Mouse (Mus musculus): Measurements from ENCODE around the gene 1810010D01Rik. TPM values are rescaled to one million over a fixed set of nuclear protein-coding genes. Genes with fewer than 3 reads are reported as not detected.
A peak's percentile ranks its signal among the peaks of the same experiment; 100 is the strongest.

1810010D01Rik gene
- polyA plus RNA-seq, 1 experiment = 0.42 TPM

GRCm38 (mm10) chr7:145199711-145200110 lies 8.2 kb downstream of the 1810010D01Rik start:
- no peak for DNase-seq
- Histone ChIP-seq H3K27ac (ENCODE audit: insufficient read depth, low read depth, low read length) (no peak overlapping the region), H3K27me3 (replicated peaks; ENCODE audit: control insufficient read depth, insufficient read depth, low read length) (no peaks in the 10 kb centered on the region), H3K36me3 (ENCODE audit: control insufficient read depth, insufficient read depth, low read length) (no peaks in the 10 kb centered on the region), H3K4me3 (ENCODE audit: insufficient read depth, low read depth, low read length) (no peak overlapping the region), H3K4me1 (ENCODE audit: control insufficient read depth, insufficient read depth, low read length) (no peaks in the 10 kb centered on the region)
- TF ChIP-seq CTCF (conservative IDR thresholded peaks at IDR 0.05; ENCODE audit: insufficient read depth, insufficient read length, low read depth, low read length) (no peak), POLR2A (IDR thresholded peaks at IDR 0.05; ENCODE audit: low read depth, low read length) (no peak)
- 58% methylated on average over 2 of the region's 2 CpGs for WGBS

- WGBS = 77% methylated on average over 4 of the region's 4 CpGs
Observed at GRCm38 (mm10) chr7:145198223-145198714, 9.7 kb downstream of the 1810010D01Rik start.

GRCm38 (mm10) chr7:145197711-145198110 lies 10.2 kb downstream of the 1810010D01Rik start:
- Histone ChIP-seq H3K27me3 (replicated peaks; ENCODE audit: control insufficient read depth, insufficient read depth, low read length) (no peaks in the 10 kb centered on the region), H3K4me1 (ENCODE audit: control insufficient read depth, insufficient read depth, low read length) (0 out of 2 replicates have a peak, but pooled peaks cover 3% of the 10 kb centered on the region), H3K27ac (ENCODE audit: insufficient read depth, low read depth, low read length) (no peak overlapping the region), H3K4me3 (ENCODE audit: insufficient read depth, low read depth, low read length) (no peak overlapping the region), H3K36me3 (ENCODE audit: control insufficient read depth, insufficient read depth, low read length) (no peaks in the 10 kb centered on the region)
- DNase-seq = no peak
- TF ChIP-seq POLR2A (IDR thresholded peaks at IDR 0.05; ENCODE audit: low read depth, low read length) (no peak), CTCF (conservative IDR thresholded peaks at IDR 0.05; ENCODE audit: insufficient read depth, insufficient read length, low read depth, low read length) (no peak)
- 81% methylated on average over 3 of the region's 3 CpGs for WGBS

More at GRCm38 (mm10) chr7:145198223-145198714, 9.7 kb downstream of the 1810010D01Rik start:
- no peak overlapping the region for H3K4me3 ChIP-seq (ENCODE audit: insufficient read depth, low read depth, low read length)
- no peak overlapping the region for H3K27ac ChIP-seq (ENCODE audit: insufficient read depth, low read depth, low read length)
- H3K27me3 ChIP-seq (replicated peaks; ENCODE audit: control insufficient read depth, insufficient read depth, low read length) = no peaks in the 10 kb centered on the region
- 0 out of 2 replicates have a peak, but pooled peaks cover 3% of the 10 kb centered on the region for H3K4me1 ChIP-seq (ENCODE audit: control insufficient read depth, insufficient read depth, low read length)
- no peaks in the 10 kb centered on the region for H3K36me3 ChIP-seq (ENCODE audit: control insufficient read depth, insufficient read depth, low read length)
- TF ChIP-seq POLR2A (IDR thresholded peaks at IDR 0.05; ENCODE audit: low read depth, low read length) (no peak), CTCF (conservative IDR thresholded peaks at IDR 0.05; ENCODE audit: insufficient read depth, insufficient read length, low read depth, low read length) (no peak)
- peak; percentile 29 for DNase-seq

GRCm38 (mm10) chr7:145197042-145197441 lies 10.9 kb downstream of the 1810010D01Rik start:
- 84% methylated on average over 3 of the region's 3 CpGs for WGBS
- DNase-seq = no peak
- TF ChIP-seq CTCF (conservative IDR thresholded peaks at IDR 0.05; ENCODE audit: insufficient read depth, insufficient read length, low read depth, low read length) (no peak), POLR2A (IDR thresholded peaks at IDR 0.05; ENCODE audit: low read depth, low read length) (no peak)

GRCm38 (mm10) chr7:145196340-145196739 lies 11.6 kb downstream of the 1810010D01Rik start:
- WGBS = 95% methylated on average over 6 of the region's 6 CpGs
- Histone ChIP-seq H3K36me3 (ENCODE audit: control insufficient read depth, insufficient read depth, low read length) (no peaks in the 10 kb centered on the region), H3K27me3 (replicated peaks; ENCODE audit: control insufficient read depth, insufficient read depth, low read length) (no peaks in the 10 kb centered on the region), H3K4me1 (ENCODE audit: control insufficient read depth, insufficient read depth, low read length) (0 out of 2 replicates have a peak, but pooled peaks cover 3% of the 10 kb centered on the region), H3K4me3 (ENCODE audit: insufficient read depth, low read depth, low read length) (no peak overlapping the region), H3K27ac (ENCODE audit: insufficient read depth, low read depth, low read length) (no peak overlapping the region)
- no peak for TF ChIP-seq CTCF (conservative IDR thresholded peaks at IDR 0.05; ENCODE audit: insufficient read depth, insufficient read length, low read depth, low read length)
- TF ChIP-seq POLR2A (IDR thresholded peaks at IDR 0.05; ENCODE audit: low read depth, low read length) = no peak
- DNase-seq = no peak

More at GRCm38 (mm10) chr7:145197042-145197441, 10.9 kb downstream of the 1810010D01Rik start:
- Histone ChIP-seq H3K27ac (ENCODE audit: insufficient read depth, low read depth, low read length) (no peak overlapping the region), H3K4me1 (ENCODE audit: control insufficient read depth, insufficient read depth, low read length) (0 out of 2 replicates have a peak, but pooled peaks cover 3% of the 10 kb centered on the region), H3K27me3 (replicated peaks; ENCODE audit: control insufficient read depth, insufficient read depth, low read length) (no peaks in the 10 kb centered on the region), H3K36me3 (ENCODE audit: control insufficient read depth, insufficient read depth, low read length) (no peaks in the 10 kb centered on the region), H3K4me3 (ENCODE audit: insufficient read depth, low read depth, low read length) (no peak overlapping the region)

GRCm38 (mm10) chr7:145195186-145195927 lies 12.6 kb downstream of the 1810010D01Rik start:
- Histone ChIP-seq H3K4me1 (ENCODE audit: control insufficient read depth, insufficient read depth, low read length) (0 out of 2 replicates have a peak, but pooled peaks cover 3% of the 10 kb centered on the region), H3K36me3 (ENCODE audit: control insufficient read depth, insufficient read depth, low read length) (no peaks in the 10 kb centered on the region), H3K4me3 (ENCODE audit: insufficient read depth, low read depth, low read length) (no peak overlapping the region), H3K27ac (ENCODE audit: insufficient read depth, low read depth, low read length) (no peak overlapping the region), H3K27me3 (replicated peaks; ENCODE audit: control insufficient read depth, insufficient read depth, low read length) (no peaks in the 10 kb centered on the region)
- WGBS = 70% methylated on average over 5 of the region's 5 CpGs
- no peak for TF ChIP-seq POLR2A (IDR thresholded peaks at IDR 0.05; ENCODE audit: low read depth, low read length)
- TF ChIP-seq CTCF (conservative IDR thresholded peaks at IDR 0.05; ENCODE audit: insufficient read depth, insufficient read length, low read depth, low read length) = no peak
- no peak for DNase-seq

Measured in kidney, adult 2 months (tissue).